Mouse (Mus musculus): ENCODE results near the gene Car14. TPM values are rescaled to one million over a fixed set of nuclear protein-coding genes. Genes with fewer than 3 reads are reported as not detected.

Gene Car14
- total and polyA plus RNA-seq, 2 experiments from 2014 or later = 126 to 137 TPM

DNA sequence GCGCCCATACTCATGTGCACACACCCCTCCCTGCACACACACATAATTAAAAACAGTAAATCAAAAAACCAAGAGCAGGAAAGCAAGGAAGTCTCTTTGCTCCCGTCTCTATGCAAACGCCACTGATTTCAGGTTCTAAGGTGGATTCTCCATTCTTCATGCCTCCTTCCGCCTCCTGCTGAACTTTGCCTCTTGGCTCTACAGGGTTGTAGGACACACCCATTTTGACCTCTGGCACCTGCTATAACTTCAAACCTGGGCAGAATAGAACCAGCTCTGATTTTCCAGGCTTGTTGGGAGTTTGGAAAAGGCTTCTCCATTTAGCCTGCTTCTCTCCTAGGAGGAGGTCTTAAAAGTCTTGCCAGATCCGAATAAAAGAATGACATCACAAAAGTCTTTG is 20.1 kb downstream of the Car14 start:
- no peak overlapping the region for H3K4me2 ChIP-seq (ENCODE audit: low read depth, low read length)
- H3K9ac ChIP-seq (replicated peaks; ENCODE audit: low read depth, low read length) = no peak overlapping the region
- peaks cover 7% of the 10 kb centered on the region for H3K4me1 ChIP-seq (ENCODE audit: control insufficient read depth, insufficient read depth)
- TF ChIP-seq CTCF (IDR thresholded peaks at IDR 0.05; ENCODE audit: low read depth) (no peak), EP300 (IDR thresholded peaks at IDR 0.05; ENCODE audit: low read depth) (no peak)
- ATAC-seq (ENCODE audit: insufficient read depth, low read depth) = no peak
- no peak for DNase-seq (ENCODE audit: low spot score)
- H3K27ac ChIP-seq (ENCODE audit: low read depth) = no peak overlapping the region
- 88% methylated on average over 5 of the region's 5 CpGs for WGBS
- no peak overlapping the region for H3K4me3 ChIP-seq (ENCODE audit: low read depth, low read length)
- no peaks in the 10 kb centered on the region for H3K9me3 ChIP-seq (replicated peaks; ENCODE audit: control insufficient read depth, low read length)
- no peaks in the 10 kb centered on the region for H3K27me3 ChIP-seq (ENCODE audit: control insufficient read depth, insufficient read depth, low read length)
- peaks cover 27% of the 10 kb centered on the region for H3K36me3 ChIP-seq (replicated peaks; ENCODE audit: control insufficient read depth, insufficient read depth, low read length)

DNA sequence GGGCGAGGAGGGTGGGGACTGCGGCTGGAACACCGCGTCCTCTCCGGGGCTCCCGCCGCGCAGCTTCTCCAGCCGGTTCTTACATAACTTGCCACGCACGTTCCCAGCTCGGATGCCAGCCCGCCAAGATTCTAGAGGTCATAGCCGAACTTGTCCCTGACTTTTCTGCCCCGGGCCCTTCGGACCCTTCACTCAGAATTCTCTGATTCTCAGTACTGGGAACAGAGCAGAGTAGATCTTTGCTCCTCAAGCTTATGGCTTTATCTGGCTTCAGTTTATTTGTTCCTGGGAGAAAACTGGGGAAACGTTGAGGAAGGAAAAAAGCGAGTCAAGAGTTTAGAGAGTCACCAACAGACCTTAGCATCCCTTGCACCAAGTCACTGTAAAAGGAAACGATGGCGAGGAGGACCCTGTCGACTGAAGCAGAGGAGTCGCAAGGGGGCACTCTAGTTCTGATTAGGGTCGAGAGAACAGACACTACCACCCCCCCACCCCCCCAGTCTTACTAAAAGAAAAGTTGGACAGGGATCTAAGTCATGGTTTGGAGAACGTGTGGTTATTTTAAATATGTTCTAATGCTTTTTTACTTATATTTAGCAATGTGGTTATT is 21.6 kb downstream of the Car14 start:
- peak; percentile 82 for DNase-seq (ENCODE audit: low spot score)
- H3K9me3 ChIP-seq (replicated peaks; ENCODE audit: control insufficient read depth, low read length) = no peaks in the 10 kb centered on the region
- WGBS = 1% methylated on average over 24 of the region's 24 CpGs
- peak; percentile 29; the same call in 1 of the 2 replicates for ATAC-seq (ENCODE audit: insufficient read depth, low read depth)
- peak overlapping the region; percentile 39 for H3K4me3 ChIP-seq (ENCODE audit: low read depth, low read length)
- H3K4me1 ChIP-seq (ENCODE audit: control insufficient read depth, insufficient read depth) = peaks cover 7% of the 10 kb centered on the region
- H3K27me3 ChIP-seq (ENCODE audit: control insufficient read depth, insufficient read depth, low read length) = no peaks in the 10 kb centered on the region
- peak overlapping the region; percentile 75 for H3K4me2 ChIP-seq (ENCODE audit: low read depth, low read length)
- H3K9ac ChIP-seq (replicated peaks; ENCODE audit: low read depth, low read length) = 0 out of 2 replicates have a peak overlapping the region, but pooled peaks have one; percentile 21
- TF ChIP-seq EP300 (IDR thresholded peaks at IDR 0.05; ENCODE audit: low read depth) = no peak
- TF ChIP-seq CTCF (IDR thresholded peaks at IDR 0.05; ENCODE audit: low read depth) = peak; percentile 66
- peaks cover 20% of the 10 kb centered on the region; the same call in 1 of the 2 replicates for H3K36me3 ChIP-seq (replicated peaks; ENCODE audit: control insufficient read depth, insufficient read depth, low read length)
- H3K27ac ChIP-seq (ENCODE audit: low read depth) = peak overlapping the region; percentile 65

DNA sequence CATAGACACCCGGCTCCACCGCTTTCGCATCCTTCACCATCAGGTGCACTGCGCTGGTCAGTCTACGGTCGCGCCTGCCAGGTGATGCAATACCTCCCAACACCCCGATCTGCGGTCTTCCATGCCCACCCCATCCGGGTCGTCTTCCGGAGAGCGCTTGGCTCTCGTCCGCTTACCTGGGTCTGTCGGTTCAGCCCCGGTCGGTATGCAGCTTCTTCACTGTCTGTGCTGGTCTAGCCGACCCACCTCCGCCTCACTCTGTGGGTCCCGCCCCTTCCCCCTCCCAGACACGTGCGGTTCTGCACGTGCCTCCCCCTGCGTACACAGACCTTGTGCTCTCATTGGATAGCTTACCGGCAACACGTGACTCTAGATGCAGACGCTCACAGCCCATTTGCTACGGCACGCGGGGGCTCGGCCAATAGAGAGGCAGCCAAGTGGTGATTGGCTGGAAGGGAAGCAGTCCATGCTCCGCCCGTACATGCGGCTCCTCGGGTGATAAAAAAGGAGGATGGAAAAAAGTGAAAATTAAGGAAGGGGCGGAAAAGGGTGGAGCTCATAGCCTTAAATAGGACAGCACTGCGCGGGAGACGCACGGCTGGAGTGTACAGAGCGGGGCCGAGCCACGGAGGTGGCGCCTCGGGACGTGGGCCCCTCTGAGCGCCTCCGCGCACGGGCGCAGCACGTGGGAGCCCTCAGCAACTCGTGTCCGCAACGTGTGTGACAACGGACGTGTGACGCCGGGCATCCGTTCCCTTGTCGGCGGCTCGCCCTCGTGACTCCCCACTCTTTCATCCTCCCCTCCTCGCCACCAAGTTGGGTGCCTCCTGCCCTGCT is 22.3 kb downstream of the Car14 start, which contains the start of gene Ciart:
Ciart (minus strand) TSS at position 273 of the 837 bp plus-strand sequence.
- Histone ChIP-seq H3K36me3 (replicated peaks; ENCODE audit: control insufficient read depth, insufficient read depth, low read length) (peaks cover 18% of the 10 kb centered on the region; the same call in 1 of the 2 replicates), H3K4me1 (ENCODE audit: control insufficient read depth, insufficient read depth) (peaks cover 7% of the 10 kb centered on the region), H3K9ac (replicated peaks; ENCODE audit: low read depth, low read length) (peak within 1 kb of the TSS; percentile 21; the same call in 1 of the 2 replicates), H3K4me3 (ENCODE audit: low read depth, low read length) (peak within 1 kb of the TSS; percentile 39), H3K9me3 (replicated peaks; ENCODE audit: control insufficient read depth, low read length) (no peaks in the 10 kb centered on the region), H3K4me2 (ENCODE audit: low read depth, low read length) (peak within 1 kb of the TSS; percentile 75), H3K27ac (ENCODE audit: low read depth) (peak within 1 kb of the TSS; percentile 65), H3K27me3 (ENCODE audit: control insufficient read depth, insufficient read depth, low read length) (no peaks in the 10 kb centered on the region)
- peak; percentile 96 for ATAC-seq (ENCODE audit: insufficient read depth, low read depth)
- TF ChIP-seq EP300 (IDR thresholded peaks at IDR 0.05; ENCODE audit: low read depth) (peak; percentile 74), CTCF (IDR thresholded peaks at IDR 0.05; ENCODE audit: low read depth) (no peak)
- under 1% methylated on average over 61 of the region's 66 CpGs for WGBS
- peak; percentile 99 for DNase-seq (ENCODE audit: low spot score)

DNA sequence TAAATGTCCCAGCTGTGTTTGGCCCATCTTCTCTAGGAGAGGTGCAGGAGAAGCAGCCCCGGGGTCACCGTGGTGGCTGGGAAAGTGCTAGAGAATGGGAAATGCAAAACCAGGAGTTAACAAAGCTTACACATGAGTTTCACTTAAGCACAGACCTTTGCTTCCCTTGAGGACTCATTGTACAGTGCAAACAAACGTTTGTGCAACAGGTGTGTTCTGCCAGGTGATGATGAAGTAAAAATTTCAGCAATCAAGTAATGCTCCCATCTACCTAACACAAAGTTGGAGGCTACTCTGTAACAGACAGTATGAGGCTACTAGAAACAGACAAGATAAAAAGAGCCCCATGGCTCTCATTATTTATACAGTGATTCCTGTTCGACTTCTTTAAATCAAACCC is 25.4 kb downstream of the Car14 start:
- no peak overlapping the region for H3K4me3 ChIP-seq (ENCODE audit: low read depth, low read length)
- H3K9ac ChIP-seq (replicated peaks; ENCODE audit: low read depth, low read length) = no peak overlapping the region
- TF ChIP-seq CTCF (IDR thresholded peaks at IDR 0.05; ENCODE audit: low read depth) (no peak), EP300 (IDR thresholded peaks at IDR 0.05; ENCODE audit: low read depth) (no peak)
- no peaks in the 10 kb centered on the region for H3K27me3 ChIP-seq (ENCODE audit: control insufficient read depth, insufficient read depth, low read length)
- H3K4me2 ChIP-seq (ENCODE audit: low read depth, low read length) = no peak overlapping the region
- peaks cover 7% of the 10 kb centered on the region for H3K4me1 ChIP-seq (ENCODE audit: control insufficient read depth, insufficient read depth)
- no peak for DNase-seq (ENCODE audit: low spot score)
- peaks cover under 1% of the 10 kb centered on the region; the same call in 1 of the 2 replicates for H3K36me3 ChIP-seq (replicated peaks; ENCODE audit: control insufficient read depth, insufficient read depth, low read length)
- WGBS = 87% methylated on average over 4 of the region's 4 CpGs
- no peaks in the 10 kb centered on the region for H3K9me3 ChIP-seq (replicated peaks; ENCODE audit: control insufficient read depth, low read length)
- H3K27ac ChIP-seq (ENCODE audit: low read depth) = no peak overlapping the region
- no peak for ATAC-seq (ENCODE audit: insufficient read depth, low read depth)

DNA sequence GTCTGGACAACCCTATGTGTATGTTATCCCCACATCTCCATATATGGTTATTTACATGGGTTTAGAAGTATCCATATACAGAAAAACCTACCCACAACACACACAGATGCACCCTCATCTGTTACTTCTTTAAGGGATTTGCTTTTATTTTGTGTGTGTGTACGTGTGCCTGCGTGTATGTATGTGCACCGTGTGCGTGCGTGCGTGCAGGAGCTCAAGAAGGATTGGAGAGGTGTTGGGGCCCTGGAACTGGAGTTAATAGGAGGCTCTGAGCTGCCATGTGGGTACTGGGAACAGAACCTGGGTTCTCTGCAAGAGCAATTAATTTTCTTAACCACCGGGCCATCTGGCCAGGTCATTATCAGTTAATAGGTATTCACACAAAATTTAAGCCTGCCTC is 32.4 kb downstream of the Car14 start:
- H3K27me3 ChIP-seq (ENCODE audit: control insufficient read depth, insufficient read depth, low read length) = no peaks in the 10 kb centered on the region
- DNase-seq (ENCODE audit: low spot score) (no peak), ATAC-seq (ENCODE audit: insufficient read depth, low read depth) (no peak)
- peaks cover 27% of the 10 kb centered on the region for H3K36me3 ChIP-seq (replicated peaks; ENCODE audit: control insufficient read depth, insufficient read depth, low read length)
- TF ChIP-seq EP300 (IDR thresholded peaks at IDR 0.05; ENCODE audit: low read depth) (no peak), CTCF (IDR thresholded peaks at IDR 0.05; ENCODE audit: low read depth) (no peak)
- peak overlapping the region; percentile 85 for H3K9ac ChIP-seq (replicated peaks; ENCODE audit: low read depth, low read length)
- peaks cover 19% of the 10 kb centered on the region for H3K4me1 ChIP-seq (ENCODE audit: control insufficient read depth, insufficient read depth)
- H3K9me3 ChIP-seq (replicated peaks; ENCODE audit: control insufficient read depth, low read length) = no peaks in the 10 kb centered on the region
- peak overlapping the region; percentile 92 for H3K27ac ChIP-seq (ENCODE audit: low read depth)
- H3K4me3 ChIP-seq (ENCODE audit: low read depth, low read length) = peak overlapping the region; percentile 69
- 52% methylated on average over 7 of the region's 7 CpGs for WGBS
- H3K4me2 ChIP-seq (ENCODE audit: low read depth, low read length) = peak overlapping the region; percentile 78

All from heart, postnatal 0 days (tissue).